Mouse (Mus musculus): Measurements from ENCODE around the gene Chek2. TPM values are rescaled to one million over a fixed set of nuclear protein-coding genes. Genes with fewer than 3 reads are reported as not detected.

The Chek2 gene
- polyA plus RNA-seq, 1 experiment from 2014 or later = 39.4 TPM

DNA sequence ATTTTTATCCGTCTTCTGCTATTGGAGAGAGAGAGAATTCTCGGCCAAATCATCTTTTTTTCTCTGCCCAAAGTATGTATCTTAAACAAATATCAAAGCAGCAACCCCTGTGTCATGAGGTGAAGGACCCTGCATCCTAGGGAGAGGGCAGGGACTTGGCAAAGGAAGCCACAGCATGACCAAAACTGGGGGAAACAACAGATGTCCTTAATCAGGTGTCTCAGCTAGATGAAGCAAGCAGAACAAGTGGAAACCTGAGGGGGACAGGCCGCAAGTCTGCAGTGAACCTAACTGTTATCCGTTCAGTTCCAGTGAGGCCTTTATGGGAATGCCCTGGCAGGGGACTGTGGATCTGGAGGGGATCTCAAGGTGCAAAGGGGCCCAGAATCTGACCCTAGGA, 32.3 kb upstream of the Chek2 start:
- Histone ChIP-seq H3K4me3 (ENCODE audit: low read length) (peak overlapping the region; percentile 94), H3K27ac (ENCODE audit: low read length) (peak overlapping the region; percentile 77), H3K9ac (ENCODE audit: low read depth, low read length) (peak overlapping the region; percentile 94), H3K4me1 (ENCODE audit: control insufficient read depth, insufficient read depth, low read length) (peaks cover 19% of the 10 kb centered on the region), H3K27me3 (replicated peaks; ENCODE audit: control insufficient read depth, insufficient read depth, low read length) (no peaks in the 10 kb centered on the region), H3K9me3 (ENCODE audit: control insufficient read depth, low read length) (no peaks in the 10 kb centered on the region), H3K4me2 (ENCODE audit: low read depth, low read length) (peak overlapping the region; percentile 97), H3K36me3 (ENCODE audit: control insufficient read depth, insufficient read depth, low read length) (peaks cover 3% of the 10 kb centered on the region; the same call in 1 of the 2 replicates)
- 75% methylated on average over 4 of the region's 4 CpGs for WGBS
- ATAC-seq = no peak

GRCm38 (mm10) chr5:110808061-110808631, 31.6 kb upstream of the Chek2 start:
- peaks cover 3% of the 10 kb centered on the region; the same call in 1 of the 2 replicates for H3K36me3 ChIP-seq (ENCODE audit: control insufficient read depth, insufficient read depth, low read length)
- 1% methylated on average over 14 of the region's 14 CpGs for WGBS
- peak; percentile 76 for ATAC-seq

GRCm38 (mm10) chr5:110808821-110809666, 30.7 kb upstream of the Chek2 start:
- 1% methylated on average over 27 of the region's 27 CpGs for WGBS

More at GRCm38 (mm10) chr5:110808061-110808631, 31.6 kb upstream of the Chek2 start:
- Histone ChIP-seq H3K27ac (ENCODE audit: low read length) (peak overlapping the region; percentile 77), H3K4me1 (ENCODE audit: control insufficient read depth, insufficient read depth, low read length) (peaks cover 19% of the 10 kb centered on the region), H3K9me3 (ENCODE audit: control insufficient read depth, low read length) (no peaks in the 10 kb centered on the region), H3K4me2 (ENCODE audit: low read depth, low read length) (peak overlapping the region; percentile 97), H3K9ac (ENCODE audit: low read depth, low read length) (peak overlapping the region; percentile 94), H3K27me3 (replicated peaks; ENCODE audit: control insufficient read depth, insufficient read depth, low read length) (no peaks in the 10 kb centered on the region), H3K4me3 (ENCODE audit: low read length) (peak overlapping the region; percentile 94)

GRCm38 (mm10) chr5:110809667-110810325, 30.0 kb upstream of the Chek2 start, which contains the start of gene Ulk1:
Gene Ulk1 (minus strand): TSS chr5:110810097.
- peak within 1 kb of the TSS; percentile 94 for H3K4me3 ChIP-seq (ENCODE audit: low read length)
- peaks cover 19% of the 10 kb centered on the region for H3K4me1 ChIP-seq (ENCODE audit: control insufficient read depth, insufficient read depth, low read length)
- peak within 1 kb of the TSS; percentile 83 for H3K27ac ChIP-seq (ENCODE audit: low read length)
- peak; percentile 93 for ATAC-seq
- no peaks in the 10 kb centered on the region for H3K27me3 ChIP-seq (replicated peaks; ENCODE audit: control insufficient read depth, insufficient read depth, low read length)
- H3K4me2 ChIP-seq (ENCODE audit: low read depth, low read length) = peak within 1 kb of the TSS; percentile 97
- H3K9me3 ChIP-seq (ENCODE audit: control insufficient read depth, low read length) = no peaks in the 10 kb centered on the region
- H3K36me3 ChIP-seq (ENCODE audit: control insufficient read depth, insufficient read depth, low read length) = peaks cover 3% of the 10 kb centered on the region; the same call in 1 of the 2 replicates
- WGBS = under 1% methylated on average over 78 of the region's 80 CpGs
- peak within 1 kb of the TSS; percentile 94 for H3K9ac ChIP-seq (ENCODE audit: low read depth, low read length)

More at GRCm38 (mm10) chr5:110808821-110809666, 30.7 kb upstream of the Chek2 start:
- Histone ChIP-seq H3K27me3 (replicated peaks; ENCODE audit: control insufficient read depth, insufficient read depth, low read length) (no peaks in the 10 kb centered on the region), H3K9me3 (ENCODE audit: control insufficient read depth, low read length) (no peaks in the 10 kb centered on the region), H3K4me1 (ENCODE audit: control insufficient read depth, insufficient read depth, low read length) (peaks cover 19% of the 10 kb centered on the region), H3K4me2 (ENCODE audit: low read depth, low read length) (peak overlapping the region; percentile 97), H3K27ac (ENCODE audit: low read length) (peak overlapping the region; percentile 83), H3K9ac (ENCODE audit: low read depth, low read length) (peak overlapping the region; percentile 94), H3K36me3 (ENCODE audit: control insufficient read depth, insufficient read depth, low read length) (peaks cover 3% of the 10 kb centered on the region; the same call in 1 of the 2 replicates), H3K4me3 (ENCODE audit: low read length) (peak overlapping the region; percentile 94)
- ATAC-seq = peak; percentile 0; the same call in 1 of the 2 replicates

- 73% methylated on average over 4 of the region's 4 CpGs for WGBS
- H3K4me1 ChIP-seq (ENCODE audit: control insufficient read depth, insufficient read depth, low read length) = peaks cover 14% of the 10 kb centered on the region
- no peak overlapping the region for H3K4me3 ChIP-seq (ENCODE audit: low read length)
- no peak overlapping the region for H3K4me2 ChIP-seq (ENCODE audit: low read depth, low read length)
- no peaks in the 10 kb centered on the region for H3K27me3 ChIP-seq (replicated peaks; ENCODE audit: control insufficient read depth, insufficient read depth, low read length)
- H3K27ac ChIP-seq (ENCODE audit: low read length) = peak overlapping the region; percentile 41; the same call in 1 of the 2 replicates
- ATAC-seq = peak; percentile 52
- no peak overlapping the region for H3K9ac ChIP-seq (ENCODE audit: low read depth, low read length)
- no peaks in the 10 kb centered on the region for H3K9me3 ChIP-seq (ENCODE audit: control insufficient read depth, low read length)
- H3K36me3 ChIP-seq (ENCODE audit: control insufficient read depth, insufficient read depth, low read length) = no peaks in the 10 kb centered on the region
Observed at GRCm38 (mm10) chr5:110824421-110824820, 15.4 kb upstream of the Chek2 start.

GRCm38 (mm10) chr5:110826781-110827495, 12.8 kb upstream of the Chek2 start:
- Histone ChIP-seq H3K9me3 (ENCODE audit: control insufficient read depth, low read length) (no peaks in the 10 kb centered on the region), H3K27ac (ENCODE audit: low read length) (peak overlapping the region; percentile 73), H3K9ac (ENCODE audit: low read depth, low read length) (no peak overlapping the region), H3K4me3 (ENCODE audit: low read length) (no peak overlapping the region), H3K36me3 (ENCODE audit: control insufficient read depth, insufficient read depth, low read length) (no peaks in the 10 kb centered on the region), H3K4me1 (ENCODE audit: control insufficient read depth, insufficient read depth, low read length) (peaks cover 14% of the 10 kb centered on the region), H3K4me2 (ENCODE audit: low read depth, low read length) (no peak overlapping the region), H3K27me3 (replicated peaks; ENCODE audit: control insufficient read depth, insufficient read depth, low read length) (no peaks in the 10 kb centered on the region)
- ATAC-seq = peak; percentile 84
- 51% methylated on average over 8 of the region's 8 CpGs for WGBS

DNA sequence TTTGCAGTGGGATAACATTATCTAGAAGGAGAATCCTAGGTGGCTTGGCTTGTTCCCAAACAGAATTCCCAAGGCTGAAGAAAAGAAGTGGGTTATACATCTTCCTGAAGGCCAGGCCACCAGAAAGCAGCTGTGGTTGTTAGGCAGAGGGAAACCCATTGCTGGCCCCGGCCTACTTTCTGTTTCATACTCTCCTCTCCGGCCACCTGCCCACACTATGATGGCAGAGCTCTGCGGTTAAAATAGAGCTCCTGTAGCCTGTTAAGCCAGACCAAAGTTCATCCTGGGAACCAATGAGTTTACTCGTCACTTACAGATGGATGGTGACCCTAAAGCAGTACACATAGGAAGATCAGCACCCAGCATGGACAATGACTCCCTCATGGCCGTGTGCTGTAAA, 12.2 kb upstream of the Chek2 start:
- 63% methylated on average over 5 of the region's 5 CpGs for WGBS
- H3K4me3 ChIP-seq (ENCODE audit: low read length) = no peak overlapping the region
- H3K36me3 ChIP-seq (ENCODE audit: control insufficient read depth, insufficient read depth, low read length) = no peaks in the 10 kb centered on the region
- peaks cover 14% of the 10 kb centered on the region for H3K4me1 ChIP-seq (ENCODE audit: control insufficient read depth, insufficient read depth, low read length)
- no peaks in the 10 kb centered on the region for H3K27me3 ChIP-seq (replicated peaks; ENCODE audit: control insufficient read depth, insufficient read depth, low read length)
- peak; percentile 54 for ATAC-seq
- H3K9me3 ChIP-seq (ENCODE audit: control insufficient read depth, low read length) = no peaks in the 10 kb centered on the region
- peak overlapping the region; percentile 68 for H3K27ac ChIP-seq (ENCODE audit: low read length)
- no peak overlapping the region for H3K4me2 ChIP-seq (ENCODE audit: low read depth, low read length)
- no peak overlapping the region for H3K9ac ChIP-seq (ENCODE audit: low read depth, low read length)

DNA sequence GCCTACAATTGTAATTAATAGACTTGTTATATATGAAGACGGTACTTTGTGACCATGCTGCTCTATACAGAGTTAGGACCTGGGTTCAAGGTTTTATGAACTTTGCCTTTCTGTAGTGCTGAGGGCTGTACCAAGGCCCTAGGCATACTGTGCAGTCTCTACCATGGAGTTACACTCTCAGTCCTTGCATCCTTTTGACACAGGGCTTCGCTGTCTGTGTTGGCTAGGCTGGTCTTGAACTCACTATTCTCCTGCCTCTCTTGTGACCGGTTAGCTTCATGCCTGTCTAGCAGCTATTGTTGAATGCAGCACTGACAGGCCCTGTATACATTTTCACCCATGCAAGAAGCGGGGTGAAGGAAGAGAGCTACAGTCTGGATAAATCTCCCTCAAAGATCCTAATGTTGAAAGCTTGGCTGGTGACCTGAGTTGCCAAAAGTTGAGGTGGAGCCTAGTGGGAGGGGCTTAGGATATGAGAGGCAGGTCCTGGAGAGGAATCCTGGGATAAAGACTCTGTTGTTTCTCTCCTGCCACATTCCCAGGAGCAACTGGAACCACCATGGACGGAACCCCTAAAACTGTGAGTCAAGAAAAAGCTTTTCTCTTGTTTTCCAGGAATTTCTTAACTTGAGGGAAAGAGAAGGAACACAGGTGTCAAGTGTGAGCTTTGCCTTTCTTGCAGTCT, 8.6 kb upstream of the Chek2 start:
- Histone ChIP-seq H3K27ac (ENCODE audit: low read length) (no peak overlapping the region), H3K4me3 (ENCODE audit: low read length) (no peak overlapping the region), H3K4me1 (ENCODE audit: control insufficient read depth, insufficient read depth, low read length) (peaks cover 9% of the 10 kb centered on the region), H3K4me2 (ENCODE audit: low read depth, low read length) (no peak overlapping the region), H3K9ac (ENCODE audit: low read depth, low read length) (no peak overlapping the region), H3K9me3 (ENCODE audit: control insufficient read depth, low read length) (no peaks in the 10 kb centered on the region), H3K27me3 (replicated peaks; ENCODE audit: control insufficient read depth, insufficient read depth, low read length) (no peaks in the 10 kb centered on the region), H3K36me3 (ENCODE audit: control insufficient read depth, insufficient read depth, low read length) (no peaks in the 10 kb centered on the region)
- 87% methylated on average over 5 of the region's 5 CpGs for WGBS
- no peak for ATAC-seq

Data from intestine, embryonic 16.5 days (tissue).